Mouse (Mus musculus) neural tube, embryonic 15.5 days (tissue): Measurements from ENCODE around the gene Ripor2. TPM values are rescaled to one million over a fixed set of nuclear protein-coding genes. Genes with fewer than 3 reads are reported as not detected.

Source experiments
- ATAC-seq: fragments of 200-750 bp; cut with Nextera tagmentation; 2 replicates; pipeline ENCODE4 v1.8.0; 2017; ENCODE audit warnings: mild to moderate bottlenecking, moderate TSS enrichment, moderate library complexity; ENCODE audit not compliant: low FRiP score
- H3K27ac ChIP-seq: fragments of 300-500 bp; sonication (generic); replicated peaks from 2 replicates; pipeline ENCODE4 v1.5.1; 2015; ENCODE audit warnings: mild to moderate bottlenecking, inconsistent platforms
- H3K27me3 ChIP-seq: fragments of 300-500 bp; sonication (generic); replicated peaks from 2 replicates; pipeline ENCODE4 v1.6.1; 2015; ENCODE audit warnings: inconsistent platforms
- H3K36me3 ChIP-seq: fragments of 300-500 bp; sonication (generic); 2 replicates; pipeline ENCODE4 v1.6.1; 2015; ENCODE audit warnings: inconsistent platforms
- H3K4me1 ChIP-seq: fragments of 300-500 bp; sonication (generic); 2 replicates; pipeline ENCODE4 v1.6.1; 2015; ENCODE audit warnings: inconsistent platforms
- H3K4me2 ChIP-seq: fragments of 300-500 bp; sonication (generic); 2 replicates; pipeline ENCODE4 v1.6.1; 2015; ENCODE audit warnings: inconsistent platforms, mild to moderate bottlenecking, moderate library complexity
- H3K4me3 ChIP-seq: fragments of 300-500 bp; sonication (generic); replicated peaks from 2 replicates; pipeline ENCODE4 v1.5.1; 2015; ENCODE audit warnings: mild to moderate bottlenecking, inconsistent platforms
- H3K9ac ChIP-seq: fragments of 300-500 bp; sonication (generic); replicated peaks from 2 replicates; pipeline ENCODE4 v1.6.1; 2015; ENCODE audit warnings: mild to moderate bottlenecking, inconsistent platforms
- H3K9me3 ChIP-seq: fragments of 300-500 bp; sonication (generic); replicated peaks from 2 replicates; pipeline ENCODE4 v1.6.1; 2016; ENCODE audit warnings: inconsistent platforms
- WGBS: fragments of 180-500 bp; shearing (Covaris S2); methylation state at CpG from one replicate; pipeline ENCODE4 v1.1.7; 2015; ENCODE audit warnings: mixed read lengths; 5-methylcytosine and 5-hydroxymethylcytosine counted together
- polyA plus RNA-seq: library from polyadenylated mRNA; unstranded; fragments of >200 nt; fragmentation: Nextera tagmentation; extraction: Ambion mirVana; gene quantifications from 2 replicates; pipeline ENCODE4 v1.2.1, GENCODE M21; 2015

Gene Ripor2
- polyA plus RNA-seq, 1 experiment from 2014 or later, result 24.0 TPM

GRCm38 (mm10) chr13:24620439-24620838 is 38.5 kb downstream of the Ripor2 start:
- Histone ChIP-seq H3K9ac (no peak overlapping the region), H3K27ac (0 out of 2 replicates have a peak overlapping the region, but pooled peaks have one; percentile 28), H3K9me3 (no peaks in the 10 kb centered on the region), H3K4me3 (no peak overlapping the region), H3K36me3 (no peaks in the 10 kb centered on the region), H3K4me2 (no peak overlapping the region), H3K4me1 (peaks cover 27% of the 10 kb centered on the region), H3K27me3 (no peaks in the 10 kb centered on the region)
- WGBS, result 14% methylated on average over 6 of the region's 6 CpGs
- ATAC-seq, result 0 out of 2 replicates have a peak, but pooled peaks have one; percentile 45

DNA sequence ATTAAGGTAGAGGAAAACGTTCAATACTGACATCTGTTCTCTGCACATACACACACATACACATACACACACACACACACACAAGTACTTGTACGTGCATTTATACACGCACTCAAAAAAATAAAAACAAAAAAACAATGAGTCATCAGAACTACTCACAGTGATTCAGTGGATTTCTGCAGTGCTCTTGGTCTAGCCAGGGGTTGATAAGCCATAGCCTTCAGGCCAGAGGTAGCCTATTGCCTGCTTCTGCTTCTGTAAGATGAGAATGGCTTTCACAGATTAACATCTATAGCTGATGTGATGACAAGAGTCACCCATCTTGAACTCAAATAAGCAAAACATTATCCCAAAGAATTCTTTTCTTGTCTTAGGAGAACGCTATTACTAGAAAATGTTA is 41.6 kb downstream of the Ripor2 start:
- H3K4me1 ChIP-seq, result peaks cover 21% of the 10 kb centered on the region
- no peak overlapping the region for H3K27ac ChIP-seq
- no peak overlapping the region for H3K4me3 ChIP-seq
- H3K36me3 ChIP-seq, result no peaks in the 10 kb centered on the region
- no peak overlapping the region for H3K4me2 ChIP-seq
- no peak for ATAC-seq
- no peaks in the 10 kb centered on the region for H3K9me3 ChIP-seq
- H3K27me3 ChIP-seq, result no peaks in the 10 kb centered on the region
- H3K9ac ChIP-seq, result no peak overlapping the region
- 79% methylated on average over 4 of the region's 4 CpGs for WGBS

GRCm38 (mm10) chr13:24625071-24625470 is 43.1 kb downstream of the Ripor2 start:
- 24% methylated on average over 5 of the region's 5 CpGs for WGBS
- Histone ChIP-seq H3K4me3 (no peak overlapping the region), H3K9ac (no peak overlapping the region), H3K4me2 (no peak overlapping the region), H3K4me1 (peaks cover 34% of the 10 kb centered on the region), H3K9me3 (no peaks in the 10 kb centered on the region), H3K27me3 (no peaks in the 10 kb centered on the region), H3K36me3 (no peaks in the 10 kb centered on the region), H3K27ac (peak overlapping the region; percentile 37; the same call in 1 of the 2 replicates)
- ATAC-seq, result no peak

DNA sequence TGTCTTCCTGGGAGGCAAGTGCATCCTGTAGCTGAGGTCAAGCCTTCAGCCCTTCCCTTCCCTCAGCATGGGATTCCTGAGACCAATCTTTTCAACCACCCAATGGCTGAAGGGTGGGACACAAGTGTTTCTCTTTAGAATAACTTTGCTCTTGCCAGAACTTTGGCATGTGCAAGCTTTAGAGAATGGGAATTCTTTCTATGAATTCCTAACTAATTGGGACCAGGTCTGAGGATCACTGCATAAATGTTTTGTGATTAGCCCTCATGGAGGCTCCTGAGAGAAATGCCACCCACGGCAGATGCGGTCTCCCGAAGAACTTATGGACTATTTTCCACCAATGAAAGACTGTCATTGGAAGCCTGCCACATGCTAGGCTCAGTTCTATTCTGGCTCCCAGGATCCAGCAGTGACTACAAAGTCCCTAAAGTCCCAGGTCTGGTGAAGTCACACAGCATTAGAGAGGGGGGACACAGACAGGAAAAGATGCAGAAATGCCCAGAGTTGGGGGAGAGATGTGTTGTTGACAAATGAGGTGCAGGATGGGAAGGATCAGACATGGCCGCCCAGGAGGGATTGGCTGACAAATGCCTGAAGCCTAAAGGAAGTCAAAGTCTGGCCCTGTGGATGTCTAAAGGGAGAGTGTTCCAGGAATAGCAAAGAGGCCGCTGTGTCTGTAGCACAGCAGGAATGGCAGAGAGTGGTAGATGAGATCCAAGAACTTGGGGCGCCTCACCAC is 44.9 kb downstream of the Ripor2 start:
- Histone ChIP-seq H3K27me3 (no peaks in the 10 kb centered on the region), H3K36me3 (no peaks in the 10 kb centered on the region), H3K27ac (no peak overlapping the region), H3K4me1 (peaks cover 30% of the 10 kb centered on the region), H3K4me2 (no peak overlapping the region), H3K9me3 (no peaks in the 10 kb centered on the region), H3K4me3 (no peak overlapping the region), H3K9ac (no peak overlapping the region)
- WGBS, result 91% methylated on average over 6 of the region's 6 CpGs
- ATAC-seq, result no peak

GRCm38 (mm10) chr13:24628192-24628591 is 46.2 kb downstream of the Ripor2 start:
- Histone ChIP-seq H3K4me1 (peaks cover 30% of the 10 kb centered on the region), H3K27me3 (no peaks in the 10 kb centered on the region), H3K36me3 (no peaks in the 10 kb centered on the region), H3K4me2 (no peak overlapping the region), H3K4me3 (no peak overlapping the region), H3K27ac (no peak overlapping the region), H3K9ac (no peak overlapping the region), H3K9me3 (no peaks in the 10 kb centered on the region)
- ATAC-seq, result no peak
- WGBS, result 88% methylated on average over 4 of the region's 4 CpGs

DNA sequence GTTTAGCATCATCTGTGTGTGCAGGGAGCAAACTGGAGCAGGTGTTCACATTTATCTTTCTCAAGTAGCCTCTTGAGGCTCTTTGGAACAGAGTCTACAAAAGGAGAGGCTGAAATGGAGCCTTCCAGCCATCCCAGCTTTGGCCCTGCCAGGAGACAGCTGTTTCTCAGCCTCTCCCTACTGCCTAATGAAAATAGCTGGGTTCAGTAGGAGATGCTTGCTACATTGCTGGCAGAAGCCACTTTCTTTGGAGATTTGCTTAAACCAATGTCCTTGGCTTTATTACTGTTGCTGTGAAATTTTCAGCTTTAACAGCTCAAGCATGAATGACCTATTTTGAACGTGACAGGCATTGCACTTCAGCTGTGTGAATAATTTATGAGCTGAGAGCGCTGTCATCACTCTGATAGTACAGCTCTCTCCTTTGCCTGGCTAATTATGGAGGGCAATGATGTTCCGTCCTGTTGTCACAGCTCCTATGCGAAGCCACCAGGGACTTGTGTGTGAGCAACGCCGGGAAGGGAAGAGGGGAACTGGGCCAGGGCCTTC is 47.2 kb downstream of the Ripor2 start:
- Histone ChIP-seq H3K27me3 (no peaks in the 10 kb centered on the region), H3K36me3 (no peaks in the 10 kb centered on the region), H3K9me3 (no peaks in the 10 kb centered on the region), H3K9ac (no peak overlapping the region), H3K4me1 (peaks cover 29% of the 10 kb centered on the region), H3K27ac (peak overlapping the region; percentile 66), H3K4me3 (no peak overlapping the region), H3K4me2 (no peak overlapping the region; the same call in 1 of the 2 replicates)
- ATAC-seq, result peak; percentile 66
- 20% methylated on average over 6 of the region's 6 CpGs for WGBS

DNA sequence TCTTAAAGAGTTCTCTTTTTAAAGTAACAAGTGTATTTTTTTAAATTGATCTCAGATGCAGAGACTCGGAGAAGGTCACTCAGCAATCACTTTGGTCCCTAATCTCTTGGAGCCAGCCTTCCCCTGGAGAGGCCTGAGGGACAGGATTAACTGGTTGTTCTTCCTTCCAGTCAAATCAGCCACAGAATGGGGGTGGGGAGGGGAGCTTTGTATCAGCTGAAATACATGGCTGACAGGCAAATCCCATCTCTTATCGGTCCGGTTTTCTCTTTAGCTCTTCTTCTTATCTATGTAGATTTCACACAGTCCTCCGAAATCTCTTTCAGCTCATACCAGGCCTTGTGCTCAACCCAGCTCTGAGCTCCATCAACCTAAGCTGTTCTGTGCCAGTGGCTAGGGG is 48.4 kb downstream of the Ripor2 start:
- 84% methylated on average over 4 of the region's 4 CpGs for WGBS
- no peak for ATAC-seq
- no peaks in the 10 kb centered on the region for H3K36me3 ChIP-seq
- H3K27me3 ChIP-seq, result no peaks in the 10 kb centered on the region
- H3K4me1 ChIP-seq, result peaks cover 17% of the 10 kb centered on the region
- H3K9ac ChIP-seq, result no peak overlapping the region
- H3K27ac ChIP-seq, result no peak overlapping the region
- H3K4me2 ChIP-seq, result no peak overlapping the region
- no peaks in the 10 kb centered on the region for H3K9me3 ChIP-seq
- no peak overlapping the region for H3K4me3 ChIP-seq

DNA sequence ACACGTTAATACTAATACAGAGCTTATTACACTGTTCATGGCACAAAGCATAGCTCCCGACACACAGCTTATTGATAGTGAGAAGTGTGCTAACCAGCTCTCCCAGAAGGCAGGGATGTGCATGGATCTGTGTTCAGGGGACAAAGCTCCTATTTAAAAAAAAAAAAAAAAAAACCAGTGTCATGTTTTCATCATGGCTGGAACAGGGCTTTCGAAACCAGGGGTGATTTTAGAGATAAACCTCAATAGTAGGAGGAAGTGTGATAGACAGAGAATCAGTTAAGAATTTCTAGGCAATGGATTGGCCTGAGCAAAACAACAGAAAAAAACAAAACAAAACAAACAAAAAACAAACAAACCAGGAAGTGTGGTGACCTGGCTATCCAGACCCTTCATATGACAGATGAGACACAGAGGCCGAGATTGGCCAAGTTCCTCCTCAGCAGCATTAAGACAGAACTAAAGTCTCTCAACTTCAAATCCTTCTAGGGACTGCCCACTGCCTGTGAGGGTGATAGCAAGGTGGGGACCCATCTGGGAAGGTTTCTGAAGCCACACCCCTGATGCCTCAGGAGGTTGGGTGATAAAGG is 51.1 kb downstream of the Ripor2 start:
- Histone ChIP-seq H3K4me1 (peaks cover 24% of the 10 kb centered on the region), H3K4me3 (no peak overlapping the region), H3K27ac (no peak overlapping the region), H3K36me3 (no peaks in the 10 kb centered on the region), H3K4me2 (no peak overlapping the region), H3K27me3 (no peaks in the 10 kb centered on the region), H3K9ac (no peak overlapping the region), H3K9me3 (no peaks in the 10 kb centered on the region)
- ATAC-seq, result no peak
- 74% methylated on average over 4 of the region's 4 CpGs for WGBS

GRCm38 (mm10) chr13:24634346-24635120 is 52.5 kb downstream of the Ripor2 start:
- H3K4me1 ChIP-seq, result peaks cover 23% of the 10 kb centered on the region
- ATAC-seq, result no peak
- WGBS, result 92% methylated on average over 13 of the region's 13 CpGs
- H3K9ac ChIP-seq, result no peak overlapping the region
- no peak overlapping the region for H3K27ac ChIP-seq
- H3K9me3 ChIP-seq, result no peaks in the 10 kb centered on the region
- H3K4me2 ChIP-seq, result no peak overlapping the region
- no peaks in the 10 kb centered on the region for H3K36me3 ChIP-seq
- no peaks in the 10 kb centered on the region for H3K27me3 ChIP-seq
- H3K4me3 ChIP-seq, result no peak overlapping the region

GRCm38 (mm10) chr13:24638371-24639214 is 56.6 kb downstream of the Ripor2 start:
- WGBS, result under 1% methylated on average over 51 of the region's 66 CpGs
- Histone ChIP-seq H3K27ac (peak overlapping the region; percentile 93), H3K4me1 (peaks cover 46% of the 10 kb centered on the region), H3K4me3 (peak overlapping the region; percentile 84), H3K4me2 (peak overlapping the region; percentile 89), H3K36me3 (no peaks in the 10 kb centered on the region), H3K9me3 (no peaks in the 10 kb centered on the region), H3K27me3 (no peaks in the 10 kb centered on the region), H3K9ac (peak overlapping the region; percentile 72)
- ATAC-seq, result peak; percentile 80
